Mouse (Mus musculus): ENCODE data around the gene Mpv17l2. TPM values are rescaled to one million over a fixed set of nuclear protein-coding genes. Genes with fewer than 3 reads are reported as not detected.

The Mpv17l2 gene
- total and polyA plus RNA-seq, 2 experiments from 2014 or later, result 53.9 to 56.1 TPM

DNA sequence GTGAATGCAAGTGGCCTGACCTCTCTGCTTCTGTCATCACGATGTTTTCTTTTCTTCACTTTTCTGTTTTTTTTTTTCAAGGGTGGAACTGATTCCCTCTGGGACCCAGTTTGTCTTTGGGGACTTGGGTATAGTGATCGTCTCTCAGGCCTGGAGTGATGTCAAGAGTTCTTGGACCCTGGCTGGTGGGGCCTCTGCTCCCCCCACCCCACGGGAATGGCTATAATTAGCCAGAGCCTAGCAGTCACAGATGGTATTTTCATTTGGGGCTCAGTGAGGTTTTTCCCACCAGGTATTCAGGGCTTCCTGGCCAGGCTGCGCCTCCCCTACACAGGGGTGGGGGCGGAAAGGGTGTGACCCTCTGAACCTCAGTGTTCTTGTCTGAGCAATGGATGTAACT is 19.1 kb downstream of the Mpv17l2 start:
- Histone ChIP-seq H3K36me3 (ENCODE audit: insufficient read depth, low read length) (no peaks in the 10 kb centered on the region), H3K9ac (replicated peaks; ENCODE audit: low read length) (no peak overlapping the region), H3K4me2 (ENCODE audit: low read depth, low read length) (no peak overlapping the region), H3K27me3 (ENCODE audit: insufficient read depth, low read length) (peaks cover 43% of the 10 kb centered on the region), H3K27ac (no peak overlapping the region), H3K4me3 (ENCODE audit: low read length) (no peak overlapping the region), H3K9me3 (ENCODE audit: low read length) (no peaks in the 10 kb centered on the region), H3K4me1 (ENCODE audit: insufficient read depth, low read length) (peaks cover 7% of the 10 kb centered on the region)
- ATAC-seq (no peak), DNase-seq (ENCODE audit: low spot score) (no peak)
- WGBS, result 65% methylated on average over 5 of the region's 5 CpGs
- no peak for TF ChIP-seq CTCF (IDR thresholded peaks at IDR 0.05; ENCODE audit: low read depth)

DNA sequence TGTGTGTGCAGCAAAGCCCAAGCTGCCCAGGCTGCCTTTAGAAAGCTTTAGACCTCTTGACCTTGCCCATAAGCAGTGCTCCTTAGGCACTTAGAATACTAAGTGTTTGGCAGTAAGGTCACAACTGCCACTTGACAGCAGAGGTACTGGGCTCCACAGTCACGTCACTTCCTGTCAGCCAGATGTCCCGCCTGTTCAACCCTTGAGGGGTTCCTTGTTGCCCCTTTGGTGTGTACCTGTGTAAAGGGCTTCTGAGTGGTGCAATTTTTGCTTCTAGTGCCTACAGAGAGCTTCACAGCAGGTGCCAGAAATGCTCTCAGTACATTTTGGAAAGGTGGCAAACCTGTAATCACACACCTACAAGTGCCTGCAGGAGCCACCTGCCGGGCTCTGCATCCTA is 22.5 kb downstream of the Mpv17l2 start:
- ATAC-seq (no peak), DNase-seq (ENCODE audit: low spot score) (no peak)
- no peaks in the 10 kb centered on the region for H3K9me3 ChIP-seq (ENCODE audit: low read length)
- H3K4me2 ChIP-seq (ENCODE audit: low read depth, low read length), result no peak overlapping the region
- no peaks in the 10 kb centered on the region for H3K36me3 ChIP-seq (ENCODE audit: insufficient read depth, low read length)
- peaks cover 15% of the 10 kb centered on the region for H3K27me3 ChIP-seq (ENCODE audit: insufficient read depth, low read length)
- WGBS, result 77% methylated on average over 3 of the region's 3 CpGs
- H3K4me1 ChIP-seq (ENCODE audit: insufficient read depth, low read length), result peaks cover 3% of the 10 kb centered on the region; the same call in 1 of the 2 replicates
- H3K27ac ChIP-seq, result no peak overlapping the region
- no peak for TF ChIP-seq CTCF (IDR thresholded peaks at IDR 0.05; ENCODE audit: low read depth)
- H3K9ac ChIP-seq (replicated peaks; ENCODE audit: low read length), result no peak overlapping the region
- no peak overlapping the region for H3K4me3 ChIP-seq (ENCODE audit: low read length)

DNA sequence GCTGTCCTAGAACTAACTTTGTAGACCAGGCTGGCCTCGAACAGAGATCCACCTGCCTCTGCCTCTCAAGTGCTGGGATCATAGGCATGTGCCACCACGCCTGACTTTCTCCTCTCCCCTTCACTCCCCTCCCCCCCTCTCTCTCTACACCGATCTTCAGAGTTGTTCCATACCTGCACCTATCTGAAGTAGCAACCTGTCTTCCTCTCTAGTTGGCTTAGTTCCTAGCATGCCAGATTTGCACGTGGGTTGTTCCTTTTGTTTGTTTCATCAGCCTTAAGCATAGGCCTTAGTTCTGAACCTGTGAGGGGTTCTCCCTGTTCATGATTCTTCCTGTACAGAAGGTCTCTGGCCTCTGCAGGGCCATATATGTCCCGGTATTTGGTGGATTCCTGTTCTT is 23.0 kb downstream of the Mpv17l2 start:
- Histone ChIP-seq H3K36me3 (ENCODE audit: insufficient read depth, low read length) (no peaks in the 10 kb centered on the region), H3K9ac (replicated peaks; ENCODE audit: low read length) (no peak overlapping the region), H3K4me3 (ENCODE audit: low read length) (no peak overlapping the region), H3K4me1 (ENCODE audit: insufficient read depth, low read length) (no peaks in the 10 kb centered on the region), H3K4me2 (ENCODE audit: low read depth, low read length) (no peak overlapping the region), H3K27me3 (ENCODE audit: insufficient read depth, low read length) (peaks cover 10% of the 10 kb centered on the region), H3K9me3 (ENCODE audit: low read length) (no peaks in the 10 kb centered on the region), H3K27ac (no peak overlapping the region)
- no peak for TF ChIP-seq CTCF (IDR thresholded peaks at IDR 0.05; ENCODE audit: low read depth)
- ATAC-seq (no peak), DNase-seq (ENCODE audit: low spot score) (no peak)
- 62% methylated on average over 5 of the region's 5 CpGs for WGBS

DNA sequence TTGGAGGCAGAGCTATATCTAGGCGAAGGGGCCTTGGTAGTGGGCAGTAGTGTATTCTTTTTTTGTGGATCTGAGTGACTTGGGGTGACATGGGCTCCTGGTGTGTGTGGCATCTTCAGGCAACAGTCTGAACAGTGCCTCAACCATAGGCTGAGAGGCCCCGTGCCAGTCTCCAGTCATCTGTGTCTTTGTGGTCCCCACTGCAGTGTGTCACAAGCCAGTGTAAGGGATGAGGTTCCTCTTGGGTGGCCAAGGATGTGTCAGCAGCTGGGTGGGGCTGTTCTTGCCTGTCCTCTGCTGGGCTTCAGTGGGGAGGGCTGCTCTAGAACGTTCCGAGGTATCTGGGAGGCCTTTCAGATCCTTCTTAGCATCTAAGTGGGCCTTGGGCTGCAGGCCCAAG is 29.8 kb downstream of the Mpv17l2 start:
- Histone ChIP-seq H3K4me1 (ENCODE audit: insufficient read depth, low read length) (no peaks in the 10 kb centered on the region), H3K9me3 (ENCODE audit: low read length) (no peaks in the 10 kb centered on the region), H3K4me2 (ENCODE audit: low read depth, low read length) (no peak overlapping the region), H3K9ac (replicated peaks; ENCODE audit: low read length) (no peak overlapping the region), H3K36me3 (ENCODE audit: insufficient read depth, low read length) (no peaks in the 10 kb centered on the region), H3K27ac (no peak overlapping the region), H3K27me3 (ENCODE audit: insufficient read depth, low read length) (peaks cover 12% of the 10 kb centered on the region), H3K4me3 (ENCODE audit: low read length) (no peak overlapping the region)
- 80% methylated on average over 4 of the region's 4 CpGs for WGBS
- no peak for TF ChIP-seq CTCF (IDR thresholded peaks at IDR 0.05; ENCODE audit: low read depth)
- DNase-seq (ENCODE audit: low spot score) (no peak), ATAC-seq (no peak)

DNA sequence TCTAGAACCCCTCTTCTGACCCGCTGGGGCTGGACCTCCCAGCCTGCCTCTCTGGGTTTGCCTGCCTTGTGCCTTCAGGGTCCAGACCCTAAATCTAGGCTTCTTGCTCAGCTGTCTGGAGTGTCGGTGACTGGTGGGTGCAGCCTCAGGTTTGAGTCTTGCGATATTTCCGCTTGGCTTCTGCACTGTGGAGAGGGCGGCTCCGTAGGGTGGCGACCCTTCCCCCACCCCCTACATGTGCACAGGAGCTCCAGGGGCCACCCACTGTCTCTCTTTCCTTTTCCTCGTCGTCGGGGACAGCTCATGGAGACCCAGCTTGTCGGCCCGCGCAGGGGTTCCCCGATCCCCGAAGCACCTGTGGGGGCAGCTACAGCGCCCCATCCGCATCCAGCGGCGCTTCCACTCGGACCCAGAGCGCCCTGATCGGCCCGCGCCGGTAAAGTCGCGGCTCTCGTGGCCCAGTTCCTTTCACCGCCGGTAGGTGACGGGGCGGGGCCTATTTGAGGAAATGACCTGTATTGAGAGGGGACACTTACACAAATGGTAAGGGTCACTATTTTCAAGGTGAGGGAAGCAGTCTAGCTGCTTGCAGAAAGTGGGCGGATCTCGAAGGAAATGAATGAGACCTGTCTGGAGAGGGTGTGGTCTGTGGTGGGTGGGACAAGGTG is 30.8 kb downstream of the Mpv17l2 start:
- 4% methylated on average over 34 of the region's 34 CpGs for WGBS

DNA sequence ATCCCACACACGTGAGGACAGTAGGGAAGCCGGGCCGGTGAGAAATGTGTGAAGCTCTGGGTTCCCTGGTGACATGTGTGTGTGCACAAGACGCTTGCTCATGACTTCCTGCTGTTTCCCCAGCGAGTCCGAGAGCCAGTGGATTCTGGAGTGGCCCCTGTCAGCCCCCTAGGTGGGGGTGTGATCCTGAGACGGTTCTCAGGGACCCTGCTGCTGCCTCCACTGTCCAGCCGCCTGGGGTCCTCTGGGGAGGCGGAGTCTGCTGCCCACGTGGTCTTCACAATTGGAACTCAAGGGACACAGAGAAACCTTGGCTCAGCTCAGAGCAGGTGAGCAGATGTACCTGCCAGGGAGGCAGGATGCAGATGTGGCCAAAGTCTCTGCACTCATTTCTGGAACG is 34.0 kb downstream of the Mpv17l2 start:
- Histone ChIP-seq H3K4me2 (ENCODE audit: low read depth, low read length) (no peak overlapping the region), H3K4me3 (ENCODE audit: low read length) (no peak overlapping the region), H3K9ac (replicated peaks; ENCODE audit: low read length) (no peak overlapping the region), H3K36me3 (ENCODE audit: insufficient read depth, low read length) (no peaks in the 10 kb centered on the region), H3K27ac (no peak overlapping the region), H3K9me3 (ENCODE audit: low read length) (no peaks in the 10 kb centered on the region), H3K27me3 (ENCODE audit: insufficient read depth, low read length) (peaks cover 12% of the 10 kb centered on the region), H3K4me1 (ENCODE audit: insufficient read depth, low read length) (no peaks in the 10 kb centered on the region)
- DNase-seq (ENCODE audit: low spot score) (no peak), ATAC-seq (no peak)
- TF ChIP-seq CTCF (IDR thresholded peaks at IDR 0.05; ENCODE audit: low read depth), result no peak
- WGBS, result 38% methylated on average over 11 of the region's 11 CpGs

More for the DNA sequence above, 30.8 kb downstream of the Mpv17l2 start:
- Histone ChIP-seq H3K4me3 (ENCODE audit: low read length) (peak overlapping the region; percentile 12; the same call in 1 of the 2 replicates), H3K27me3 (ENCODE audit: insufficient read depth, low read length) (peaks cover 12% of the 10 kb centered on the region), H3K9ac (replicated peaks; ENCODE audit: low read length) (no peak overlapping the region), H3K36me3 (ENCODE audit: insufficient read depth, low read length) (no peaks in the 10 kb centered on the region), H3K4me2 (ENCODE audit: low read depth, low read length) (peak overlapping the region; percentile 35), H3K9me3 (ENCODE audit: low read length) (no peaks in the 10 kb centered on the region), H3K27ac (no peak overlapping the region), H3K4me1 (ENCODE audit: insufficient read depth, low read length) (no peaks in the 10 kb centered on the region)
- DNase-seq (ENCODE audit: low spot score), result no peak
- peak; percentile 54; the same call in 1 of the 2 replicates for ATAC-seq
- TF ChIP-seq CTCF (IDR thresholded peaks at IDR 0.05; ENCODE audit: low read depth), result peak; percentile 47

DNA sequence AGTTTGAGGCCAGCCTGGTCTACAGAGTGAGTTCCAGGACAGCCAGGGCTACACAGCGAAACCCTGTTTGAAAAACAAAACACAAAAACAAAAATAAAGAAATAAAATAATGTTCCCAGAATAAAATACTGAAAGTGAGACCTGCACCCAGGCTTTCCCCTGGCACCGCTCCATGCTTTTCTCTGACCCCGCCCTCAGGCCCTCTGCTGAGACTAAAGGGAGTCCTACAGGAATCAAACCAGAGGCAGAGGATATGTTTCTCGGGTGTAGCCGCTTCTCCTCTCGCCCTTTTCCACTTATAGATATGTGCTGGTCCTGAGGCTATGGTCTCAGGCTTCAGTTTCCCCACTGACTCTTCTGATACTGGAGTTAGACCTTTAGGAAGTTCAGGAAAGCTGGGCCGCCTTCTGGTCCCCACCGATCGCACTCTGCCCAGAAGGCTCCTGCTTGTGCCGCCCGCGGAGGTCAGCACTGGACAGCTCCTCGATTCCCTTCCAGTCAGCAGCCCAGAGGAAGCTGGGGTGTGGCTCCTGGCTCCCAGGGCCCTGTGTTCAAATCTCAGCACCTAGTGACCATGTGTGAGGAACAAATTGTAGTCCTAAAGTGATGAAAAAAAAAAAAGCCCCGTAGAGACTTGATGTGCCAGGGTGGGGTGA is 34.8 kb downstream of the Mpv17l2 start:
- no peak for DNase-seq (ENCODE audit: low spot score)
- Histone ChIP-seq H3K27ac (no peak overlapping the region), H3K9ac (replicated peaks; ENCODE audit: low read length) (no peak overlapping the region), H3K4me2 (ENCODE audit: low read depth, low read length) (no peak overlapping the region), H3K27me3 (ENCODE audit: insufficient read depth, low read length) (peaks cover 8% of the 10 kb centered on the region), H3K9me3 (ENCODE audit: low read length) (no peaks in the 10 kb centered on the region), H3K4me3 (ENCODE audit: low read length) (no peak overlapping the region), H3K36me3 (ENCODE audit: insufficient read depth, low read length) (no peaks in the 10 kb centered on the region), H3K4me1 (ENCODE audit: insufficient read depth, low read length) (no peaks in the 10 kb centered on the region)
- no peak for TF ChIP-seq CTCF (IDR thresholded peaks at IDR 0.05; ENCODE audit: low read depth)
- ATAC-seq, result no peak
- WGBS, result 30% methylated on average over 14 of the region's 14 CpGs
